Mouse (Mus musculus): ENCODE data around the gene Ift81. TPM values are rescaled to one million over a fixed set of nuclear protein-coding genes. Genes with fewer than 3 reads are reported as not detected.

Gene Ift81
- polyA plus RNA-seq, 1 experiment from 2014 or later = 48.3 TPM

- DNase-seq (ENCODE audit: low read depth, low spot score) (no peak), ATAC-seq (no peak)
Measured at GRCm38 (mm10) chr5:122602233-122602632, 12.1 kb downstream of the Ift81 start.

DNA sequence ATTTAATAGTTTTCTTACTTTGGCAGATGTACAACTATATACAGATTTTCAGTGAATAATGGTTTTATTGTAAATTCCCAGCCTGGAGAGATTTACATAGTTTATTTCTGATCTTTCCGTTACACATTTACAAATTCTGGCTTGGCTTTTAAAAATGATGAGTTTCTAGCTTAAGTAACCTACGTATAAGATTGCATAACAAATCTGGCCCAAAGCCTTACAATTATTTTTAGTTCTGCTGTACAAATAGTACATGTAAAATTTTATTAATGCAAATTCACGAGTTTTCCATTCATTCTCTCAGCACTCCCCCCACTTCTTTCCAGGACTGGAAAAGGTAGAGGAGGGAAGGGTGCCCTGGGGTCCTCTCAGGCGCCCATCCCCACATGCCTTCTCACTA is 18.8 kb downstream of the Ift81 start:
- ChIA-PET POLR2A (no interaction called here), CTCF (no interaction called here)
- in situ Hi-C loops (cut with MboI; ENCODE audit: low pct_unique_long_range_greater_than_20kb) = no loop called here
- ATAC-seq (no peak), DNase-seq (ENCODE audit: low read depth, low spot score) (no peak)
- no peaks in the 10 kb centered on the region for H3K27me3 ChIP-seq
- no peak for TF ChIP-seq CTCF (IDR thresholded peaks at IDR 0.05)

More at GRCm38 (mm10) chr5:122602233-122602632, 12.1 kb downstream of the Ift81 start:
- no peak for TF ChIP-seq CTCF (IDR thresholded peaks at IDR 0.05)
- CTCF ChIA-PET = interaction anchor here (0.7 to 1.3 kb wide), 6 partner anchors 9 to 59 kb away, joined by 3 to 5 read pairs (median 3); partner anchors contain the start of gene Ift81
- H3K27me3 ChIP-seq = no peaks in the 10 kb centered on the region
- in situ Hi-C loops (cut with MboI; ENCODE audit: low pct_unique_long_range_greater_than_20kb) = no loop called here
- POLR2A ChIA-PET = interaction anchor here (0.7 kb wide), 1 partner anchor 24 kb away, joined by 3 read pairs; no protein-coding TSS in a partner anchor

DNA sequence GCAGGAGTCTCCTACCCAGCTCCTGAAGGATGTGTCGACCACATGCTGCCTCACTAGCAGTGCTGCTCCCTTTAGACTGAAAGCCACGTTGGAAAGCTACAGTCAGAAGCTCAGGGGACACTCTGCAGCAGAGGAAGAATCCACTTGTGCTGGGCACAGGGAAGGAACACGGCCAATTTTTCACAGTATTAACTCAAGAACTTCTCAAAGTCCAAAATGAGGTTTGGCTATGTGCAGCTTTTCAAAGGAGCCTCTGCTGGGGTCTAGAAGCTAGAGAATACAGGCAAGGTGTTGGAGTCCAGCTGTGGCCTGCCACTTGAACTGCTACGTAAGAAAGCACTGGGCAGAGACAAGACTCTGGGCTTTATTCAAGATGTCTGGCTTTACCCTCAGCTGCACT is 24.4 kb downstream of the Ift81 start:
- in situ Hi-C loops (cut with MboI; ENCODE audit: low pct_unique_long_range_greater_than_20kb) = no loop called here
- DNase-seq (ENCODE audit: low read depth, low spot score) = no peak
- CTCF ChIA-PET = interaction anchor here (0.8 to 1.5 kb wide), 3 partner anchors 11 to 17 kb away, joined by 3 to 8 read pairs (median 5); no protein-coding TSS in a partner anchor
- no peak for TF ChIP-seq CTCF (IDR thresholded peaks at IDR 0.05)
- POLR2A ChIA-PET = interaction anchor here (0.6 to 1.9 kb wide), 2 partner anchors 8 to 1767 kb away, joined by 3 to 5 read pairs; no protein-coding TSS in a partner anchor
- ATAC-seq = no peak
- no peaks in the 10 kb centered on the region for H3K27me3 ChIP-seq

- in situ Hi-C loops (cut with MboI; ENCODE audit: low pct_unique_long_range_greater_than_20kb) = no loop called here
- no peak for TF ChIP-seq CTCF (IDR thresholded peaks at IDR 0.05)
Measured at GRCm38 (mm10) chr5:122585546-122585945, 28.8 kb downstream of the Ift81 start.

DNA sequence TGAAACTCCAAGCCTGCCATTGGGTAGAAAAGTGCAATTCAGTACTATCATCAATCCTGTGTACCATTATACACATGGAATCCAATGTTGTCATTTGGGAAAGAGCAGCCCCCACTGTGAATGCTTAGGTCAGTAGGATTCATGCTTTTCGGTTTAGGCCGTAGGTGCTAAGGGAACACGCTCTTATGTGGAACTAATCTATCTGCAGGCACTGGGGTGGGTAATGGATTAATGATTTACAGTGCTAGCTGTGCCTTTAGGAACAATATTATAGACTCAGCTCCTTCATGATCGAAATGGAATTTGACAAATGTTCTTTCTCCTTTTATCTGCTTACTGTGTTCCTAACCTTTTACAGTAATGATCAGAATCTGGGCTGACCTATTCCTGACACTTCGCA is 30.2 kb downstream of the Ift81 start:
- POLR2A ChIA-PET = interaction anchor here (3.6 kb wide), 1 partner anchor 10 kb away, joined by 14 read pairs; no protein-coding TSS in a partner anchor
- H3K27me3 ChIP-seq = no peaks in the 10 kb centered on the region
- ATAC-seq (peak; percentile 51), DNase-seq (ENCODE audit: low read depth, low spot score) (no peak)
- in situ Hi-C loops (cut with MboI; ENCODE audit: low pct_unique_long_range_greater_than_20kb) = no loop called here
- CTCF ChIA-PET = interaction anchor here (0.7 to 4.8 kb wide), 4 partner anchors 9 to 76 kb away, joined by 3 to 25 read pairs (median 4); no protein-coding TSS in a partner anchor
- TF ChIP-seq CTCF (IDR thresholded peaks at IDR 0.05) = no peak

More at GRCm38 (mm10) chr5:122585546-122585945, 28.8 kb downstream of the Ift81 start:
- CTCF ChIA-PET = interaction anchor here (1.2 to 4.8 kb wide), 5 partner anchors 9 to 120 kb away, joined by 3 to 25 read pairs (median 4); no protein-coding TSS in a partner anchor
- no peaks in the 10 kb centered on the region for H3K27me3 ChIP-seq
- POLR2A ChIA-PET = interaction anchor here (3.6 kb wide), 1 partner anchor 12 kb away, joined by 14 read pairs; no protein-coding TSS in a partner anchor
- ATAC-seq = no peak
- DNase-seq (ENCODE audit: low read depth, low spot score) = no peak

DNA sequence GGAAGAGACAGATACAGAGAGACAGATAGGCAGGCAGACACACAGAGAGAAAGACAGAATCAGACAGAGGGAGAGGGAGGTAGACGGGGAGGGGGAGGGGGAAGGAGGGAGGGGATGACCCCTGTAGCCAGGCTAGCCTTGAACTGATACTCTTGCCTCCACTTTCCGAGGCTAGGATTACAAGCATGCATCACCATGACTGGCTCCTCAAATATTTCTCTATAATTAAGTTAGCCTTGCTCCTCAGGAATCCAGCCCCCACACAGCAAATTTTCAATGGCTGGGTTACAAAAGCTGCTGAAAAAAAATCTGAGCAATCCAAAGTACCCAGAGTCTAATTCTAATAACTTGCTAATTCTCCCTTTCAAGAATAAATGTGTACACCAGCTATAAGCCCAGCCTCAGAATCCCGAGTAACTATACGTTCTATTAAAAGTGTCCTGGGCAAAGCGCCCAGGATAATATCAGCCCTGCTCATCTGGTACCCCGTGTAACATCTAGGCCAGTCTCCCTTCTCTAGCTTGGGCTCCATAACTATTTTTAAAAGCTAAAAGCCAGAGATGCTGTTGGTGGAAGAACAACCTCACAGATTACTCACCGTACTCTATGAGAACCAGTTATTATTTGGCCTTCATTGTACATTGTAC is 37.5 kb downstream of the Ift81 start:
- ATAC-seq (no peak), DNase-seq (ENCODE audit: low read depth, low spot score) (no peak)
- in situ Hi-C loops (cut with MboI; ENCODE audit: low pct_unique_long_range_greater_than_20kb) = no loop called here
- CTCF ChIA-PET = interaction anchor here (1.0 to 2.2 kb wide), 2 partner anchors 9 to 28 kb away, joined by 3 to 5 read pairs; no protein-coding TSS in a partner anchor
- no peaks in the 10 kb centered on the region for H3K27me3 ChIP-seq
- no peak for TF ChIP-seq CTCF (IDR thresholded peaks at IDR 0.05)
- POLR2A ChIA-PET = interaction anchor here (0.6 kb wide), 1 partner anchor 56 kb away, joined by 3 read pairs; no protein-coding TSS in a partner anchor

DNA sequence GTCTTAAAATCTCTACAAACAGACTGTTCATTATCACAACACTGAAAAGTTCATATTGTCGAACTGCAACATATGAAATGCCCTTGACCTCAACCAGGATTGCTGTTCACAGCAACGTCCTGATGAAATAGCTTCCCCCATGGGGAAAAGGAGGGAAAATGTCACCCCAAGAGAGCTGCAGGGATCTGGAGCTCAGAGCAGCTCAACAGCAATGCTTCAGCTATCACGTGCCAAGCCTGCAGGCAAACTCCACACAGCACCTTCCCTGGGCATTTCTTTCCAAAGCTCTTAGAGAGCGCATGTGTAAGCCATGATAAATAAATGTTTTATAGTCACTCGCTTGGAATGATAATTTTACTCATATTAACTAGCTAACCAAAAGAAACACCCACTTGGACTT is 42.3 kb downstream of the Ift81 start:
- CTCF ChIA-PET = interaction anchor here (0.9 to 2.9 kb wide), 6 partner anchors 12 to 29 kb away, joined by 3 to 25 read pairs (median 6); no protein-coding TSS in a partner anchor
- DNase-seq (ENCODE audit: low read depth, low spot score) = no peak
- POLR2A ChIA-PET = interaction anchor here (0.9 to 3.4 kb wide), 2 partner anchors 12 to 30 kb away, joined by 3 to 14 read pairs; no protein-coding TSS in a partner anchor
- TF ChIP-seq CTCF (IDR thresholded peaks at IDR 0.05) = no peak
- H3K27me3 ChIP-seq = no peaks in the 10 kb centered on the region
- ATAC-seq = peak; percentile 47
- in situ Hi-C loops (cut with MboI; ENCODE audit: low pct_unique_long_range_greater_than_20kb) = no loop called here

- ChIA-PET CTCF (no interaction called here), POLR2A (no interaction called here)
- ATAC-seq = no peak
- no peaks in the 10 kb centered on the region for H3K27me3 ChIP-seq
- in situ Hi-C loops (cut with MboI; ENCODE audit: low pct_unique_long_range_greater_than_20kb) = no loop called here
- TF ChIP-seq CTCF (IDR thresholded peaks at IDR 0.05) = no peak
- no peak for DNase-seq (ENCODE audit: low read depth, low spot score)
Measured at GRCm38 (mm10) chr5:122566626-122567025, 47.7 kb downstream of the Ift81 start.

DNA sequence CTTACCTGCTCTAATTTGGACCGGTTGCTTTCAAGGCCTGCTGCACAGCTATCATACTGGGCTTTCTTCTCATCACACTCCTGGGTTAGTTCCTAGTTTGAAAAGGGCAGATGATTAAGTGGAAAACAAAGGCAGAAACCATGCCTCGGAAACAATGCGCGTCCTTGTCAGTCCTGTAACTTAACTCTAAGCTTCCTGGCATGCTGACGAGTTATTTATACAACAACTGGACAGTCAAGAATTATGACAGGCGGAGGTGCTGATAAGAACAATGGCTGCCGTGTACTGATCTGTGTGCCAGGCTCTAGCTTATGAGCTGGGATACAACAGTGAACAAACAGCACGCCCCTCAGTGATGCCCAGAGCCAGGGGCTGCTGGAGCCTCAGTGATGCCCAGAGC is 53.7 kb downstream of the Ift81 start:
- POLR2A ChIA-PET = interaction anchor here (2.2 kb wide), 1 partner anchor 13 kb away, joined by 7 read pairs; no protein-coding TSS in a partner anchor
- CTCF ChIA-PET = interaction anchor here (1.8 to 2.6 kb wide), 2 partner anchors 11 to 13 kb away, joined by 4 to 9 read pairs; no protein-coding TSS in a partner anchor
- ATAC-seq (no peak), DNase-seq (ENCODE audit: low read depth, low spot score) (no peak)
- in situ Hi-C loops (cut with MboI; ENCODE audit: low pct_unique_long_range_greater_than_20kb) = no loop called here
- no peaks in the 10 kb centered on the region for H3K27me3 ChIP-seq
- TF ChIP-seq CTCF (IDR thresholded peaks at IDR 0.05) = no peak

DNA sequence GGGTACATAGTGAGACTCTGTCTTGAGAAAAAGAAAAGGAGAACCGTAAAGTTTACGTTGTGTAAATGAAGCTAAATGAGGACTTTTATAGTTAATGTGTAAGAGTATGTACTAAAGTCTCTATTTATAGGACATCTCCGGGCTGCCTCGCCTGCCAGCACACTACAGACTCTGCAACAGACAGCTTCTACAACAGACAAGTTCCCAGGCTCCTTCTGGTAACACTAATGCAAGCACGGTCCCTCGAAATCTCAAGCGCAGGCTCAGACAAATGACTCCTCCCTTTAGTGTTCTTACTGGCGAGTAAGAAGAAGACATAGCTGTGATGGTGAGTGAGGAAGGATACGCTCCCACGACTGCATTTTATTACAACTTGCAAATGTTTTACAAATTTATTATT is 56.2 kb downstream of the Ift81 start:
- DNase-seq (ENCODE audit: low read depth, low spot score) (no peak), ATAC-seq (no peak)
- POLR2A ChIA-PET = no interaction called here
- in situ Hi-C loops (cut with MboI; ENCODE audit: low pct_unique_long_range_greater_than_20kb) = no loop called here
- no peak for TF ChIP-seq CTCF (IDR thresholded peaks at IDR 0.05)
- CTCF ChIA-PET = interaction anchor here (1.4 to 1.7 kb wide), 2 partner anchors 8 to 14 kb away, joined by 4 to 5 read pairs; no protein-coding TSS in a partner anchor
- no peaks in the 10 kb centered on the region for H3K27me3 ChIP-seq

DNA sequence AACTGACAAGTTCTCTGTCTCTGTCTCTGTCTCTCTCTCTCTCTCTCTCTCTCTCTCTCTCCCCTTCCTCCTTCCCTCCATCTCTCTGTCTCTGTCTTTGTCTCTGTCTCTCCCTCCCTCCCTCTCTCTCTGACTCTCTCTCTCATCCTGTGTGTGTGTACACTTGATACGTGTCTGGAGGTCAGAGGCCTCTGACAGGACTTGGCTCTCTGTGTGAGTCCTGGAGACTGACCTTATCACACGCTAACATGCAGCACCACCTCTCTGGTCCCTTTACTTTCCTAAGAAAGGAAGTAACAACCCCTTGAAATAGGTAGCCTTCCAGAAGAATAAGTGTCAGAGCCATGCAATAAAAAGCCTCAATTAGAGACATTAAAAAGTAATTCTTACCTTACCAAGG is 59.2 kb downstream of the Ift81 start:
- ChIA-PET POLR2A (no interaction called here), CTCF (no interaction called here)
- DNase-seq (ENCODE audit: low read depth, low spot score) = no peak
- no peaks in the 10 kb centered on the region for H3K27me3 ChIP-seq
- no peak for ATAC-seq
- TF ChIP-seq CTCF (IDR thresholded peaks at IDR 0.05) = no peak
- in situ Hi-C loops (cut with MboI; ENCODE audit: low pct_unique_long_range_greater_than_20kb) = no loop called here

All from Patski (cell line).